Mouse (Mus musculus) small intestine, adult 2 months (tissue): Measurements from ENCODE around the gene Pih1d2.

Experiments
- CTCF ChIP-seq: fragments of 200-500 bp; IDR thresholded peaks from 2 replicates; pipeline ENCODE4 v1.5.1; 2012; ENCODE audit warnings: low read depth, mild to moderate bottlenecking, control low read depth, inconsistent platforms, low read length, moderate library complexity, mixed read lengths; ENCODE audit not compliant: insufficient replicate concordance, insufficient read length; ENCODE audit errors: extremely low read depth
- POLR2A ChIP-seq: fragments of 200-500 bp; IDR thresholded peaks from 2 replicates; pipeline ENCODE4 v1.6.1; 2012; ENCODE audit warnings: low read depth, mild to moderate bottlenecking, control low read depth, inconsistent platforms, low read length, moderate library complexity

DNA sequence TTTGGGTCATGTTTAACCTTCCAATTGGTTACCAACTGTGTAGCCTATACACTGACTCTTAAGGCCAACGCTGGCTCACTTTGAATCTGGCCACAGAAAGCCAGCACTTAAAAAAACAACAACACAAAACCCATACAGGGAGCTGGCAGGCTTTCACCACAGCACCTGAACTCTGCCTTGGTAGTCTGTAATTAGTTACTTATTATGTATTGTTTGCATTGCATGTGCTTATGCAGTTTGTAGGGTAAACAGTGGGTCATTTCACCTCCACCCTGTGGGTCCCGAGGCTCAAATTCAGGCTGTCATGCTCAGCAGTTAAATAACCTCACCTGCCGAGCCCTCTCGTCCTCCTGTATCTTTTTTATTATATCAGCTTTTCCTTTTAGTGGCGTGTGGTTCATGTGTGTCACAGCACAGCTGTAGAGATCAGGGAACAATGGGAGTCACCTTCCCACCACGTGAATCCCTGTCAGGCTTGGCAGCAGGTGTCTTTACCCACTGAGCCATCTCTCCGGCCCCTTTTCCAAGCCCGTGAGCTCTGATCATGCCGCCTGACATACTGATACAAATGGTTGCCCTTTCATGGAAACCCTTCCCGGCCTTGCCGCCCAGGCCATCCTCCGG lies 22.2 kb upstream of the Pih1d2 start:
- TF ChIP-seq CTCF (no peak), POLR2A (no peak)
